Mouse (Mus musculus) limb, embryonic 12.5 days (tissue): ENCODE measurements around the gene 1700013G24Rik. TPM values are rescaled to one million over a fixed set of nuclear protein-coding genes. Genes with fewer than 3 reads are reported as not detected.

Experiments
- ATAC-seq: fragments of 200-750 bp; cut with Nextera tagmentation; 2 replicates; pipeline ENCODE4 v1.8.0; 2017; ENCODE audit warnings: low read depth, moderate TSS enrichment; ENCODE audit not compliant: insufficient number of reproducible peaks, insufficient read depth, low FRiP score, low TSS enrichment
- H3K27ac ChIP-seq: fragments of 300-500 bp; sonication (generic); 2 replicates; pipeline ENCODE4 v1.5.1; 2016; ENCODE audit warnings: mild to moderate bottlenecking, moderate library complexity
- H3K27me3 ChIP-seq: fragments of 300-500 bp; sonication (generic); 2 replicates; pipeline ENCODE4 v1.6.1; 2016; ENCODE audit warnings: mild to moderate bottlenecking, moderate library complexity
- H3K36me3 ChIP-seq: fragments of 300-500 bp; sonication (generic); 2 replicates; pipeline ENCODE4 v1.6.1; 2016; ENCODE audit warnings: mild to moderate bottlenecking, moderate library complexity
- H3K4me1 ChIP-seq: fragments of 300-500 bp; sonication (generic); replicated peaks from 2 replicates; pipeline ENCODE4 v1.6.1; 2016
- H3K4me2 ChIP-seq: fragments of 300-500 bp; sonication (generic); 2 replicates; pipeline ENCODE4 v1.6.1; 2016; ENCODE audit warnings: mild to moderate bottlenecking, moderate library complexity
- H3K4me3 ChIP-seq: fragments of 300-500 bp; sonication (generic); replicated peaks from 2 replicates; pipeline ENCODE4 v1.5.1; 2016; ENCODE audit warnings: mild to moderate bottlenecking
- H3K9ac ChIP-seq: fragments of 300-500 bp; sonication (generic); replicated peaks from 2 replicates; pipeline ENCODE4 v1.6.1; 2016; ENCODE audit warnings: mild to moderate bottlenecking, moderate library complexity
- H3K9me3 ChIP-seq: fragments of 300-500 bp; sonication (generic); 2 replicates; pipeline ENCODE4 v1.6.1; 2016; ENCODE audit warnings: mild to moderate bottlenecking, moderate library complexity
- WGBS: fragments of 180-500 bp; shearing (Covaris S2); methylation state at CpG from one replicate; pipeline ENCODE4 v1.1.7; 2016; 5-methylcytosine and 5-hydroxymethylcytosine counted together
- polyA plus RNA-seq: library from polyadenylated mRNA; unstranded; fragments of >200 nt; fragmentation: Nextera tagmentation; extraction: Ambion mirVana; gene quantifications from 2 replicates; pipeline ENCODE4 v1.2.1, GENCODE M21; 2016

The 1700013G24Rik gene
- polyA plus RNA-seq, 1 experiment from 2014 or later = not detected

- Histone ChIP-seq H3K4me2 (peak overlapping the region; percentile 86), H3K27me3 (no peaks in the 10 kb centered on the region), H3K36me3 (no peaks in the 10 kb centered on the region), H3K27ac (peak overlapping the region; percentile 77), H3K4me1 (peaks cover 55% of the 10 kb centered on the region), H3K4me3 (peak overlapping the region; percentile 78), H3K9ac (peak overlapping the region; percentile 88), H3K9me3 (no peaks in the 10 kb centered on the region)
- ATAC-seq = no peak
- WGBS = 48% methylated on average over 15 of the region's 15 CpGs
These were observed 17.0 kb downstream of the 1700013G24Rik start for GRCm38 (mm10) chr4:137469845-137470692.

- H3K9ac ChIP-seq = peak overlapping the region; percentile 88; the same call in 1 of the 2 replicates
- peaks cover 59% of the 10 kb centered on the region for H3K4me1 ChIP-seq
- peak overlapping the region; percentile 78 for H3K4me3 ChIP-seq
- no peaks in the 10 kb centered on the region for H3K27me3 ChIP-seq
- WGBS = 65% methylated on average over 9 of the region's 9 CpGs
- H3K4me2 ChIP-seq = peak overlapping the region; percentile 86
- peak overlapping the region; percentile 77 for H3K27ac ChIP-seq
- no peak for ATAC-seq
- H3K36me3 ChIP-seq = no peaks in the 10 kb centered on the region
- H3K9me3 ChIP-seq = no peaks in the 10 kb centered on the region
These were observed 17.7 kb downstream of the 1700013G24Rik start for GRCm38 (mm10) chr4:137470701-137471317.

GRCm38 (mm10) chr4:137471326-137471725, 18.2 kb downstream of the 1700013G24Rik start:
- H3K4me1 ChIP-seq = peaks cover 65% of the 10 kb centered on the region
- H3K36me3 ChIP-seq = no peaks in the 10 kb centered on the region
- H3K27me3 ChIP-seq = no peaks in the 10 kb centered on the region
- peak overlapping the region; percentile 77; the same call in 1 of the 2 replicates for H3K27ac ChIP-seq
- 55% methylated on average over 8 of the region's 8 CpGs for WGBS
- no peaks in the 10 kb centered on the region for H3K9me3 ChIP-seq
- no peak for ATAC-seq
- peak overlapping the region; percentile 78; the same call in 1 of the 2 replicates for H3K4me3 ChIP-seq
- H3K9ac ChIP-seq = peak overlapping the region; percentile 40; the same call in 1 of the 2 replicates
- H3K4me2 ChIP-seq = peak overlapping the region; percentile 86

GRCm38 (mm10) chr4:137473240-137473639, 20.2 kb downstream of the 1700013G24Rik start:
- ATAC-seq = no peak
- no peaks in the 10 kb centered on the region for H3K9me3 ChIP-seq
- H3K36me3 ChIP-seq = no peaks in the 10 kb centered on the region
- peaks cover 75% of the 10 kb centered on the region for H3K4me1 ChIP-seq
- H3K4me3 ChIP-seq = no peak overlapping the region
- 87% methylated on average over 8 of the region's 8 CpGs for WGBS
- peak overlapping the region; percentile 10; the same call in 1 of the 2 replicates for H3K4me2 ChIP-seq
- H3K9ac ChIP-seq = no peak overlapping the region
- H3K27ac ChIP-seq = peak overlapping the region; percentile 68; the same call in 1 of the 2 replicates
- no peaks in the 10 kb centered on the region for H3K27me3 ChIP-seq

GRCm38 (mm10) chr4:137473701-137474388, 20.8 kb downstream of the 1700013G24Rik start:
- H3K9ac ChIP-seq = no peak overlapping the region; the same call in 1 of the 2 replicates
- H3K4me1 ChIP-seq = peaks cover 80% of the 10 kb centered on the region
- H3K27me3 ChIP-seq = no peaks in the 10 kb centered on the region
- WGBS = 58% methylated on average over 18 of the region's 18 CpGs
- no peak for ATAC-seq
- H3K4me2 ChIP-seq = peak overlapping the region; percentile 10
- H3K4me3 ChIP-seq = no peak overlapping the region
- H3K36me3 ChIP-seq = no peaks in the 10 kb centered on the region
- H3K9me3 ChIP-seq = no peaks in the 10 kb centered on the region
- H3K27ac ChIP-seq = peak overlapping the region; percentile 68

GRCm38 (mm10) chr4:137474694-137475093, 21.6 kb downstream of the 1700013G24Rik start:
- Histone ChIP-seq H3K36me3 (no peaks in the 10 kb centered on the region), H3K4me1 (peaks cover 80% of the 10 kb centered on the region), H3K9ac (no peak overlapping the region), H3K4me2 (no peak overlapping the region), H3K4me3 (no peak overlapping the region), H3K9me3 (no peaks in the 10 kb centered on the region), H3K27me3 (no peaks in the 10 kb centered on the region), H3K27ac (no peak overlapping the region)
- ATAC-seq = no peak
- WGBS = 92% methylated on average over 7 of the region's 7 CpGs

- WGBS = 80% methylated on average over 13 of the region's 13 CpGs
- Histone ChIP-seq H3K36me3 (no peaks in the 10 kb centered on the region), H3K4me3 (no peak overlapping the region), H3K4me1 (peaks cover 80% of the 10 kb centered on the region), H3K9me3 (no peaks in the 10 kb centered on the region), H3K27me3 (no peaks in the 10 kb centered on the region), H3K4me2 (peak overlapping the region; percentile 38), H3K9ac (no peak overlapping the region), H3K27ac (no peak overlapping the region)
- no peak for ATAC-seq
These were observed 22.4 kb downstream of the 1700013G24Rik start for GRCm38 (mm10) chr4:137475271-137476050.

GRCm38 (mm10) chr4:137476065-137476760, 23.1 kb downstream of the 1700013G24Rik start:
- no peak for ATAC-seq
- Histone ChIP-seq H3K4me1 (peaks cover 80% of the 10 kb centered on the region), H3K4me2 (peak overlapping the region; percentile 38), H3K9ac (peak overlapping the region; percentile 0; the same call in 1 of the 2 replicates), H3K4me3 (peak overlapping the region; percentile 3; the same call in 1 of the 2 replicates), H3K9me3 (no peaks in the 10 kb centered on the region), H3K27me3 (no peaks in the 10 kb centered on the region), H3K27ac (peak overlapping the region; percentile 59), H3K36me3 (no peaks in the 10 kb centered on the region)
- WGBS = 19% methylated on average over 10 of the region's 10 CpGs

GRCm38 (mm10) chr4:137476761-137477237, 23.7 kb downstream of the 1700013G24Rik start:
- Histone ChIP-seq H3K27me3 (no peaks in the 10 kb centered on the region), H3K36me3 (no peaks in the 10 kb centered on the region), H3K9ac (peak overlapping the region; percentile 0; the same call in 1 of the 2 replicates), H3K4me2 (peak overlapping the region; percentile 38), H3K27ac (peak overlapping the region; percentile 59; the same call in 1 of the 2 replicates), H3K4me3 (peak overlapping the region; percentile 3; the same call in 1 of the 2 replicates), H3K9me3 (no peaks in the 10 kb centered on the region), H3K4me1 (peaks cover 82% of the 10 kb centered on the region)
- 9% methylated on average over 17 of the region's 17 CpGs for whole genome bisulfite sequencing
- ATAC-seq = no peak

GRCm38 (mm10) chr4:137477611-137478010, 24.5 kb downstream of the 1700013G24Rik start:
- no peak overlapping the region; the same call in 1 of the 2 replicates for H3K4me2 ChIP-seq

More at GRCm38 (mm10) chr4:137477611-137478010, 24.5 kb downstream of the 1700013G24Rik start:
- WGBS = 60% methylated on average over 6 of the region's 6 CpGs
- Histone ChIP-seq H3K27ac (peak overlapping the region; percentile 5; the same call in 1 of the 2 replicates), H3K36me3 (no peaks in the 10 kb centered on the region), H3K9me3 (no peaks in the 10 kb centered on the region), H3K27me3 (no peaks in the 10 kb centered on the region), H3K4me3 (no peak overlapping the region), H3K4me1 (peaks cover 90% of the 10 kb centered on the region), H3K9ac (no peak overlapping the region; the same call in 1 of the 2 replicates)
- ATAC-seq = no peak
